ENCODE assay signal across 15 mouse cellular contexts in the genomic region with DNA sequence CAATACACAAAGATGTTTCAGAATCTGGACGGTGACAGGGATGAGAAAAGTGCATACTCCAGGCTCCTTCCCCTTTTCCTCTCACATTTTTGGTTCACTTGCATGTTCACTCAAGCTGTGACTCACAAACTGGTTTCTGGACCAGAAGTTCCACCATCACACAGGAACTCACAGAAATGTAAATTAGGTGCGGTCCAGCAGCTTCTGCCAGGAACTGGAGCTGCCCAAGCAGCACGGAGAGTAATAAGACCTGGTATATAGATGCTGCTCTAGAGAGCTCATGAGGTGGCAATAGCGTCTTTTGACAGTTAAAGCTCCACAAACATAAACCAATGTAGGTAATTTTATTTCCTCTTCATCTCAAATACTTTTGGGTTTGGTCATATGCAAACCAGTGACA.
"Had no signal": no experiment of that assay in that cellular context is flagged by ENCODE, and none has a peak within 500 bp of the region (broad histone marks: within the 10 kb centered on the region; RNA-seq: fewer than 3 reads in every experiment).

No protein-coding gene starts in this region.

- DNase-seq: kidney, adult 8-10 months; kidney, postnatal 25 days; layer of hippocampus, adult 9-11 months; layer of hippocampus, postnatal 36 days; liver; liver, embryonic 13.5 days; liver, postnatal 0 days; lung, postnatal 14 days; thymus, postnatal 14 days had no signal

- H3K36me3 ChIP-seq: liver, embryonic 13.5 days; lung, embryonic 15.5 days had no signal

- H3K4me1 ChIP-seq: limb, embryonic 12.5 days; lung, embryonic 15.5 days had no signal

- H3K27ac ChIP-seq: limb, embryonic 12.5 days; liver, embryonic 13.5 days; lung, embryonic 15.5 days; macrophage had no signal

- ATAC-seq: intestine, embryonic 16.5 days; liver, postnatal 0 days; midbrain, embryonic 16.5 days had no signal

- H3K27me3 ChIP-seq: limb, embryonic 12.5 days; liver, embryonic 13.5 days; lung, embryonic 15.5 days; megakaryocyte, embryonic 14.5 days had no signal

- H3K4me3 ChIP-seq: limb, embryonic 12.5 days; liver, embryonic 13.5 days; lung, embryonic 15.5 days; megakaryocyte, embryonic 14.5 days had no signal
